ENCODE assay signal across 10 mouse cellular contexts in genomic region chr11:113802456-113802855, GRCm38 (mm10). TPM values are rescaled to one million over a fixed set of nuclear protein-coding genes. Genes with fewer than 3 reads are reported as not detected.
DNase-seq lines count a peak whose midpoint lies in the region; ATAC-seq lines count a peak whose summit lies in the region.
"Had no signal": no experiment of that assay in that cellular context is flagged by ENCODE, and none has a peak within 500 bp of the region (broad histone marks: within the 10 kb centered on the region; RNA-seq: fewer than 3 reads in every experiment).

No protein-coding gene starts in this region.

- H3K4me3 ChIP-seq in hindbrain, embryonic 15.5 days: no peak overlapping the region
- no peak overlapping the region for H3K4me3 ChIP-seq in hindbrain, embryonic 14.5 days (replicated peaks; ENCODE audit: low read length)
- no peak overlapping the region for H3K4me3 ChIP-seq in forebrain, embryonic 14.5 days (ENCODE audit: low read depth, low read length)
- H3K4me3 ChIP-seq: liver, embryonic 13.5 days; stomach, embryonic 15.5 days had no signal

- no peaks in the 10 kb centered on the region for H3K36me3 ChIP-seq in hindbrain, embryonic 15.5 days
- H3K36me3 ChIP-seq in hindbrain, embryonic 14.5 days (replicated peaks; ENCODE audit: control insufficient read depth, insufficient read depth): peaks cover 8% of the 10 kb centered on the region; the same call in 1 of the 2 replicates
- no peaks in the 10 kb centered on the region for H3K36me3 ChIP-seq in forebrain, embryonic 14.5 days (ENCODE audit: control insufficient read depth, insufficient read depth, low read length)
- H3K36me3 ChIP-seq: liver, embryonic 13.5 days; stomach, embryonic 15.5 days had no signal

- H3K27ac ChIP-seq in hindbrain, embryonic 15.5 days (replicated peaks): no peak overlapping the region
- H3K27ac ChIP-seq in hindbrain, embryonic 14.5 days: no peak overlapping the region
- no peak overlapping the region for H3K27ac ChIP-seq in forebrain, embryonic 14.5 days (ENCODE audit: low read depth, low read length)
- H3K27ac ChIP-seq: liver, embryonic 13.5 days; stomach, embryonic 15.5 days had no signal

- H3K9ac ChIP-seq in hindbrain, embryonic 15.5 days: no peak overlapping the region
- H3K9ac ChIP-seq in hindbrain, embryonic 14.5 days: no peak overlapping the region
- no peak overlapping the region for H3K9ac ChIP-seq in forebrain, embryonic 14.5 days (ENCODE audit: low read length)
- H3K9ac ChIP-seq: liver, embryonic 13.5 days; stomach, embryonic 15.5 days had no signal

- peaks cover 22% of the 10 kb centered on the region for H3K4me1 ChIP-seq in hindbrain, embryonic 15.5 days (replicated peaks)
- H3K4me1 ChIP-seq in hindbrain, embryonic 14.5 days (replicated peaks; ENCODE audit: control insufficient read depth, insufficient read depth, low read length): peaks cover 4% of the 10 kb centered on the region
- peaks cover 11% of the 10 kb centered on the region for H3K4me1 ChIP-seq in forebrain, embryonic 14.5 days (ENCODE audit: control insufficient read depth, insufficient read depth, low read length)

- H3K27me3 ChIP-seq in hindbrain, embryonic 15.5 days: no peaks in the 10 kb centered on the region
- no peaks in the 10 kb centered on the region; the same call in 1 of the 2 replicates for H3K27me3 ChIP-seq in hindbrain, embryonic 14.5 days (ENCODE audit: control insufficient read depth, insufficient read depth, low read length)
- H3K27me3 ChIP-seq in forebrain, embryonic 14.5 days (replicated peaks; ENCODE audit: control insufficient read depth, insufficient read depth, low read length): no peaks in the 10 kb centered on the region
- H3K27me3 ChIP-seq: stomach, embryonic 15.5 days had no signal

- no peak for DNase-seq in hindbrain, embryonic 14.5 days (ENCODE audit: low spot score)
- DNase-seq in gastrocnemius, postnatal 25 days: peak; percentile 44
- DNase-seq in kidney, adult 8-10 months: peak; percentile 59 to 70
- peak; percentile 55 for DNase-seq in naive thymus-derived CD4-positive, alpha-beta T cell, adult 2 months (ENCODE audit: low read depth)
- no peak for DNase-seq in layer of hippocampus, adult 11-12 months (ENCODE audit: low spot score)
- DNase-seq in forebrain, embryonic 14.5 days (ENCODE audit: low spot score): no peak
- DNase-seq in frontal cortex, adult 2 months (ENCODE audit: extremely low spot score in 1 of 2, low spot score in 1 of 2): no peak
- DNase-seq: liver, embryonic 13.5 days had no signal

- no peaks in the 10 kb centered on the region for H3K9me3 ChIP-seq in hindbrain, embryonic 15.5 days
- no peaks in the 10 kb centered on the region for H3K9me3 ChIP-seq in hindbrain, embryonic 14.5 days (ENCODE audit: control insufficient read depth, low read length)
- H3K9me3 ChIP-seq in forebrain, embryonic 14.5 days (replicated peaks; ENCODE audit: control insufficient read depth, low read length): no peaks in the 10 kb centered on the region
- H3K9me3 ChIP-seq: liver, embryonic 13.5 days; stomach, embryonic 15.5 days had no signal

- ATAC-seq in hindbrain, embryonic 15.5 days (ENCODE audit: low FRiP score, low read depth): peak; percentile 7; the same call in 1 of the 2 replicates
- ATAC-seq in hindbrain, embryonic 14.5 days (ENCODE audit: low FRiP score): no peak
- no peak for ATAC-seq in forebrain, embryonic 14.5 days

- 55% methylated on average over 12 of the region's 12 CpGs for WGBS in hindbrain, embryonic 15.5 days
- 55% methylated on average over 12 of the region's 12 CpGs for WGBS in hindbrain, embryonic 14.5 days
- 54% methylated on average over 12 of the region's 12 CpGs for WGBS in forebrain, embryonic 14.5 days

- no peak overlapping the region for H3K4me2 ChIP-seq in hindbrain, embryonic 15.5 days
- H3K4me2 ChIP-seq in hindbrain, embryonic 14.5 days (replicated peaks): no peak overlapping the region
- H3K4me2 ChIP-seq in forebrain, embryonic 14.5 days (ENCODE audit: low read length): no peak overlapping the region
- H3K4me2 ChIP-seq: liver, embryonic 13.5 days; stomach, embryonic 15.5 days had no signal

RNA-seq across cellular contexts. Expression of gene Cdc42ep4, which starts 50.8 kb away (rescaled TPM):
- 67.5 and 71.7 TPM in 2 replicates for polyA plus RNA-seq in hindbrain, embryonic 15.5 days (2015; fragmentation: Nextera tagmentation; extraction: Ambion mirVana)
- polyA plus RNA-seq in hindbrain, embryonic 14.5 days (2014; fragmentation: Nextera tagmentation; extraction: Ambion mirVana): 42.0 and 43.8 TPM in 2 replicates
- 1 to 10 TPM; 5.2 to 7.3 TPM for total RNA-seq in gastrocnemius, postnatal 25 days (2021)
- 52.4 and 61.5 TPM in 2 replicates for polyA plus RNA-seq in forebrain, embryonic 14.5 days (2014; fragmentation: Nextera tagmentation; extraction: Ambion mirVana)
- polyA plus RNA-seq in frontal cortex, adult 2 months (2012; rRNA removed): 27.6 and 27.9 TPM in 2 replicates

Comparison
In these comparisons a context has a peak if more than half of its experiments do, and no peak if none do; other contexts are left out.
1. DNase-seq: peak in gastrocnemius, postnatal 25 days (single experiment), kidney, adult 8-10 months (2 of 2) and naive thymus-derived CD4-positive, alpha-beta T cell, adult 2 months (single experiment); none in hindbrain, embryonic 14.5 days (single experiment), layer of hippocampus, adult 11-12 months (single experiment), forebrain, embryonic 14.5 days (single experiment) and frontal cortex, adult 2 months (0 of 2).